Mouse (Mus musculus) heart, adult 2 months (tissue): ENCODE results near the gene 1700015F17Rik.

ENCODE experiments used
- CTCF ChIP-seq: fragments of 200-600 bp; IDR thresholded peaks from 2 replicates; pipeline ENCODE4 v1.8.1; 2022; ENCODE audit warnings: antibody characterized with exemption, mild to moderate bottlenecking, moderate library complexity
- EP300 ChIP-seq: fragments of 200-500 bp; IDR thresholded peaks from 2 replicates; pipeline ENCODE4 v1.6.1; 2011; ENCODE audit warnings: low read depth, low read length, control low read depth; ENCODE audit not compliant: insufficient read depth

GRCm38 (mm10) chr5:5494269-5495005 lies 15.5 kb upstream of the 1700015F17Rik start:
- peak; percentile 98 for TF ChIP-seq CTCF
- 0 out of 2 replicates have a peak, but pooled peaks have one; percentile 37 for TF ChIP-seq EP300
